Mouse (Mus musculus): ENCODE data around the gene Aff3. TPM values are rescaled to one million over a fixed set of nuclear protein-coding genes. Genes with fewer than 3 reads are reported as not detected.

Aff3 gene
- polyA plus RNA-seq, 1 experiment from 2014 or later: 2.1 TPM

GRCm38 (mm10) chr1:38649174-38649573 lies 15.6 kb downstream of the Aff3 start:
- Histone ChIP-seq H3K27me3 (replicated peaks; ENCODE audit: control insufficient read depth, insufficient read depth, low read length) (no peaks in the 10 kb centered on the region), H3K4me2 (replicated peaks; ENCODE audit: low read depth) (no peak overlapping the region), H3K9me3 (ENCODE audit: control insufficient read depth) (no peaks in the 10 kb centered on the region), H3K9ac (ENCODE audit: low read depth, low read length) (no peak overlapping the region), H3K4me3 (ENCODE audit: low read depth, low read length) (no peak overlapping the region), H3K4me1 (replicated peaks; ENCODE audit: control insufficient read depth, insufficient read depth, low read length) (no peaks in the 10 kb centered on the region), H3K27ac (ENCODE audit: low read depth, low read length) (no peak overlapping the region), H3K36me3 (ENCODE audit: control insufficient read depth, insufficient read depth) (no peaks in the 10 kb centered on the region)
- 69% methylated on average over 3 of the region's 3 CpGs for WGBS
- ATAC-seq: no peak
- no peak for TF ChIP-seq CTCF (IDR thresholded peaks at IDR 0.05; ENCODE audit: low read depth)

GRCm38 (mm10) chr1:38642288-38642687 lies 22.5 kb downstream of the Aff3 start:
- WGBS: 51% methylated on average over 4 of the region's 4 CpGs

GRCm38 (mm10) chr1:38639669-38640068 lies 25.1 kb downstream of the Aff3 start:
- no peak overlapping the region for H3K4me2 ChIP-seq (replicated peaks; ENCODE audit: low read depth)
- no peaks in the 10 kb centered on the region for H3K4me1 ChIP-seq (replicated peaks; ENCODE audit: control insufficient read depth, insufficient read depth, low read length)
- H3K9me3 ChIP-seq (ENCODE audit: control insufficient read depth): no peaks in the 10 kb centered on the region
- peak; percentile 22 for TF ChIP-seq CTCF (IDR thresholded peaks at IDR 0.05; ENCODE audit: low read depth)
- no peak overlapping the region for H3K27ac ChIP-seq (ENCODE audit: low read depth, low read length)
- no peak for ATAC-seq
- WGBS: 71% methylated on average over 5 of the region's 5 CpGs
- H3K36me3 ChIP-seq (ENCODE audit: control insufficient read depth, insufficient read depth): no peaks in the 10 kb centered on the region
- 0 out of 2 replicates have a peak, but pooled peaks cover 4% of the 10 kb centered on the region for H3K27me3 ChIP-seq (replicated peaks; ENCODE audit: control insufficient read depth, insufficient read depth, low read length)
- H3K4me3 ChIP-seq (ENCODE audit: low read depth, low read length): no peak overlapping the region
- H3K9ac ChIP-seq (ENCODE audit: low read depth, low read length): no peak overlapping the region

More at GRCm38 (mm10) chr1:38642288-38642687, 22.5 kb downstream of the Aff3 start:
- no peaks in the 10 kb centered on the region for H3K27me3 ChIP-seq (replicated peaks; ENCODE audit: control insufficient read depth, insufficient read depth, low read length)
- H3K4me1 ChIP-seq (replicated peaks; ENCODE audit: control insufficient read depth, insufficient read depth, low read length): no peaks in the 10 kb centered on the region
- H3K27ac ChIP-seq (ENCODE audit: low read depth, low read length): no peak overlapping the region
- H3K9ac ChIP-seq (ENCODE audit: low read depth, low read length): no peak overlapping the region
- no peak overlapping the region for H3K4me2 ChIP-seq (replicated peaks; ENCODE audit: low read depth)
- H3K36me3 ChIP-seq (ENCODE audit: control insufficient read depth, insufficient read depth): no peaks in the 10 kb centered on the region
- no peak for ATAC-seq
- no peaks in the 10 kb centered on the region for H3K9me3 ChIP-seq (ENCODE audit: control insufficient read depth)
- TF ChIP-seq CTCF (IDR thresholded peaks at IDR 0.05; ENCODE audit: low read depth): no peak
- no peak overlapping the region for H3K4me3 ChIP-seq (ENCODE audit: low read depth, low read length)

- Histone ChIP-seq H3K9ac (ENCODE audit: low read depth, low read length) (no peak overlapping the region), H3K27me3 (replicated peaks; ENCODE audit: control insufficient read depth, insufficient read depth, low read length) (0 out of 2 replicates have a peak, but pooled peaks cover 8% of the 10 kb centered on the region), H3K9me3 (ENCODE audit: control insufficient read depth) (no peaks in the 10 kb centered on the region), H3K4me1 (replicated peaks; ENCODE audit: control insufficient read depth, insufficient read depth, low read length) (no peaks in the 10 kb centered on the region), H3K36me3 (ENCODE audit: control insufficient read depth, insufficient read depth) (no peaks in the 10 kb centered on the region), H3K4me3 (ENCODE audit: low read depth, low read length) (no peak overlapping the region), H3K4me2 (replicated peaks; ENCODE audit: low read depth) (no peak overlapping the region), H3K27ac (ENCODE audit: low read depth, low read length) (no peak overlapping the region)
- 56% methylated on average over 7 of the region's 7 CpGs for WGBS
- no peak for TF ChIP-seq CTCF (IDR thresholded peaks at IDR 0.05; ENCODE audit: low read depth)
- no peak for ATAC-seq
Observed at GRCm38 (mm10) chr1:38635596-38635995, 29.2 kb downstream of the Aff3 start.

- no peaks in the 10 kb centered on the region for H3K9me3 ChIP-seq (ENCODE audit: control insufficient read depth)
- H3K27ac ChIP-seq (ENCODE audit: low read depth, low read length): no peak overlapping the region
- WGBS: 87% methylated on average over 7 of the region's 7 CpGs
- TF ChIP-seq CTCF (IDR thresholded peaks at IDR 0.05; ENCODE audit: low read depth): no peak
- H3K27me3 ChIP-seq (replicated peaks; ENCODE audit: control insufficient read depth, insufficient read depth, low read length): 0 out of 2 replicates have a peak, but pooled peaks cover 14% of the 10 kb centered on the region
- no peak overlapping the region for H3K9ac ChIP-seq (ENCODE audit: low read depth, low read length)
- H3K4me2 ChIP-seq (replicated peaks; ENCODE audit: low read depth): no peak overlapping the region
- H3K36me3 ChIP-seq (ENCODE audit: control insufficient read depth, insufficient read depth): no peaks in the 10 kb centered on the region
- ATAC-seq: no peak
- no peaks in the 10 kb centered on the region for H3K4me1 ChIP-seq (replicated peaks; ENCODE audit: control insufficient read depth, insufficient read depth, low read length)
- no peak overlapping the region for H3K4me3 ChIP-seq (ENCODE audit: low read depth, low read length)
Observed at GRCm38 (mm10) chr1:38634081-38634480, 30.7 kb downstream of the Aff3 start.

GRCm38 (mm10) chr1:38632461-38633180 lies 32.1 kb downstream of the Aff3 start:
- ATAC-seq: no peak
- Histone ChIP-seq H3K4me3 (ENCODE audit: low read depth, low read length) (no peak overlapping the region), H3K27me3 (replicated peaks; ENCODE audit: control insufficient read depth, insufficient read depth, low read length) (peaks cover 28% of the 10 kb centered on the region), H3K9ac (ENCODE audit: low read depth, low read length) (no peak overlapping the region), H3K27ac (ENCODE audit: low read depth, low read length) (no peak overlapping the region), H3K9me3 (ENCODE audit: control insufficient read depth) (no peaks in the 10 kb centered on the region), H3K4me1 (replicated peaks; ENCODE audit: control insufficient read depth, insufficient read depth, low read length) (no peaks in the 10 kb centered on the region), H3K4me2 (replicated peaks; ENCODE audit: low read depth) (no peak overlapping the region), H3K36me3 (ENCODE audit: control insufficient read depth, insufficient read depth) (no peaks in the 10 kb centered on the region)
- no peak for TF ChIP-seq CTCF (IDR thresholded peaks at IDR 0.05; ENCODE audit: low read depth)
- WGBS: 88% methylated on average over 16 of the region's 16 CpGs
